Mouse (Mus musculus) MEL (cell line): ENCODE measurements around the gene Rnf213. TPM values are rescaled to one million over a fixed set of nuclear protein-coding genes. Genes with fewer than 3 reads are reported as not detected.

Source experiments
- DNase-seq: peaks from one replicate; pipeline ENCODE4 v3.0.0; 2011; ENCODE audit warnings: low read depth, low spot score
- H3K27ac ChIP-seq: 2 replicates; pipeline ENCODE4 v1.5.1; 2012; ENCODE audit warnings: low read depth, mild to moderate bottlenecking, control low read depth, low read length, moderate library complexity; ENCODE audit not compliant: control insufficient read depth
- H3K27me3 ChIP-seq, 2 experiments: fragments of 150-350 bp in 1 of 2; sonication (generic) in 1 of 2; 2 replicates each; pipeline ENCODE4 v1.6.1; 2012; ENCODE audit warnings: low read length in 2 of 2, mild to moderate bottlenecking in 2 of 2, improper control_type of control experiment in 1 of 2, moderate library complexity in 1 of 2; ENCODE audit not compliant: insufficient read depth in 2 of 2, control insufficient read depth in 1 of 2
- H3K36me3 ChIP-seq, 2 experiments: 2 replicates each; pipeline ENCODE4 v1.6.1; 2012 to 2014; ENCODE audit warnings: low read length in 2 of 2, improper control_type of control experiment in 1 of 2, inconsistent platforms in 1 of 2, mild to moderate bottlenecking in 1 of 2; ENCODE audit not compliant: insufficient read depth in 2 of 2, control insufficient read depth in 1 of 2
- H3K4me1 ChIP-seq, 2 experiments: fragments of 150-350 bp in 1 of 2; sonication (generic) in 1 of 2; 2 replicates each; pipeline ENCODE4 v1.6.1; 2012; ENCODE audit warnings: low read length in 2 of 2, improper control_type of control experiment in 1 of 2, mild to moderate bottlenecking in 1 of 2; ENCODE audit not compliant: insufficient read depth in 2 of 2, control insufficient read depth in 1 of 2
- H3K4me3 ChIP-seq, 2 experiments: fragments of 150-350 bp in 1 of 2; sonication (generic) in 1 of 2; 2 replicates each; pipeline ENCODE4 v1.5.1; 2012; ENCODE audit warnings: low read depth in 2 of 2, low read length in 2 of 2, mild to moderate bottlenecking in 2 of 2, moderate library complexity in 2 of 2, control low read depth in 1 of 2, improper control_type of control experiment in 1 of 2; ENCODE audit not compliant: control insufficient read depth in 1 of 2, insufficient read depth in 1 of 2
- H3K79me2 ChIP-seq: 2 replicates; pipeline ENCODE4 v1.6.1; 2012; ENCODE audit warnings: mild to moderate bottlenecking, low read length, moderate library complexity; ENCODE audit not compliant: control insufficient read depth, poor library complexity, insufficient read depth
- H3K9ac ChIP-seq: 2 replicates; pipeline ENCODE4 v1.6.1; 2012; ENCODE audit warnings: low read depth, mild to moderate bottlenecking, control low read depth, low read length, moderate library complexity; ENCODE audit not compliant: control insufficient read depth, poor library complexity, severe bottlenecking
- H3K9me3 ChIP-seq: fragments of 150-350 bp; sonication (generic); replicated peaks from 2 replicates; pipeline ENCODE4 v1.6.1; 2012; ENCODE audit warnings: mild to moderate bottlenecking, low read length, improper control_type of control experiment, moderate library complexity; ENCODE audit not compliant: insufficient read depth
- BHLHE40 ChIP-seq: IDR thresholded peaks from 2 replicates; pipeline ENCODE4 v1.6.1; 2012; ENCODE audit warnings: low read depth, mild to moderate bottlenecking, inconsistent platforms, low read length, improper control_type of control experiment, borderline replicate concordance
- CHD1 ChIP-seq: IDR thresholded peaks from 2 replicates; pipeline ENCODE4 v1.6.1; 2012; ENCODE audit warnings: low read depth, mild to moderate bottlenecking, inconsistent platforms, low read length, improper control_type of control experiment
- CHD2 ChIP-seq: IDR thresholded peaks from 2 replicates; pipeline ENCODE4 v1.6.1; 2011; ENCODE audit warnings: low read length, improper control_type of control experiment
- CTCF ChIP-seq, 3 experiments: IDR thresholded peaks in 2 of 3; conservative IDR thresholded peaks in 1 of 3; 2 replicates each; pipeline ENCODE4 v1.5.1; 2011 to 2012; ENCODE audit warnings: low read length in 3 of 3, low read depth in 2 of 3, mild to moderate bottlenecking in 2 of 3, improper control_type of control experiment in 1 of 3, inconsistent platforms in 1 of 3, mixed read lengths in 1 of 3, moderate library complexity in 1 of 3; ENCODE audit not compliant: control insufficient read depth in 1 of 3, insufficient read depth in 1 of 3, poor library complexity in 1 of 3, severe bottlenecking in 1 of 3
- E2F4 ChIP-seq: IDR thresholded peaks from 2 replicates; pipeline ENCODE4 v1.6.1; 2011; ENCODE audit warnings: low read depth, low read length, improper control_type of control experiment, borderline replicate concordance
- ELF1 ChIP-seq: IDR thresholded peaks from 2 replicates; pipeline ENCODE4 v1.6.1; 2014; ENCODE audit warnings: low read depth, mild to moderate bottlenecking, inconsistent platforms, low read length, improper control_type of control experiment, moderate library complexity
- EP300 ChIP-seq, 2 experiments: IDR thresholded peaks; 2 replicates each; pipeline ENCODE4 v1.6.1; 2011; ENCODE audit warnings: improper control_type of control experiment in 2 of 2, low read length in 2 of 2, low read depth in 1 of 2, mild to moderate bottlenecking in 1 of 2
- ETS1 ChIP-seq: IDR thresholded peaks from 2 replicates; pipeline ENCODE4 v1.6.1; 2012; ENCODE audit warnings: low read depth, mild to moderate bottlenecking, inconsistent platforms, low read length, improper control_type of control experiment, moderate library complexity
- GABPA ChIP-seq: IDR thresholded peaks from 2 replicates; pipeline ENCODE4 v1.6.1; 2012; ENCODE audit warnings: low read depth, mild to moderate bottlenecking, inconsistent platforms, low read length, improper control_type of control experiment, moderate library complexity
- GATA1 ChIP-seq: IDR thresholded peaks from 2 replicates; pipeline ENCODE4 v1.6.1; 2011; ENCODE audit warnings: low read depth, low read length, improper control_type of control experiment
- HCFC1 ChIP-seq: IDR thresholded peaks from 2 replicates; pipeline ENCODE4 v1.6.1; 2012; ENCODE audit warnings: low read depth, mild to moderate bottlenecking, inconsistent platforms, low read length, improper control_type of control experiment, moderate library complexity
- KAT2A ChIP-seq: conservative IDR thresholded peaks from 2 replicates; pipeline ENCODE4 v1.6.1; 2012; ENCODE audit warnings: low read depth, low read length, improper control_type of control experiment, inconsistent platforms
- MAFK ChIP-seq: IDR thresholded peaks from 2 replicates; pipeline ENCODE4 v1.6.1; 2011; ENCODE audit warnings: low read depth, mild to moderate bottlenecking, low read length, improper control_type of control experiment, borderline replicate concordance
- MAZ ChIP-seq: IDR thresholded peaks from 2 replicates; pipeline ENCODE4 v1.6.1; 2012; ENCODE audit warnings: low read depth, mild to moderate bottlenecking, inconsistent platforms, low read length, improper control_type of control experiment
- MXI1 ChIP-seq: IDR thresholded peaks from 2 replicates; pipeline ENCODE4 v1.6.1; 2011; ENCODE audit warnings: mild to moderate bottlenecking, low read depth, low read length, improper control_type of control experiment
- MYB ChIP-seq: IDR thresholded peaks from 2 replicates; pipeline ENCODE4 v1.6.1; 2011; ENCODE audit warnings: mild to moderate bottlenecking, low read depth, low read length, improper control_type of control experiment
- MYC ChIP-seq: IDR thresholded peaks from 2 replicates; pipeline ENCODE4 v1.6.1; 2011; ENCODE audit warnings: low read depth, mild to moderate bottlenecking, low read length, improper control_type of control experiment, moderate library complexity
- NRF1 ChIP-seq: IDR thresholded peaks from 2 replicates; pipeline ENCODE4 v1.6.1; 2014; ENCODE audit warnings: low read depth, mild to moderate bottlenecking, inconsistent platforms, low read length, improper control_type of control experiment, moderate library complexity; ENCODE audit not compliant: poor library complexity, insufficient read depth, severe bottlenecking
- POLR2A ChIP-seq, 2 experiments: IDR thresholded peaks; 2 replicates each; pipeline ENCODE4 v1.6.1; 2011 to 2012; ENCODE audit warnings: low read length in 2 of 2, mild to moderate bottlenecking in 2 of 2, control low read depth in 1 of 2, improper control_type of control experiment in 1 of 2, low read depth in 1 of 2, moderate library complexity in 1 of 2; ENCODE audit not compliant: control insufficient read depth in 1 of 2, insufficient read depth in 1 of 2, poor library complexity in 1 of 2
- POLR2AphosphoS2 ChIP-seq: IDR thresholded peaks from 2 replicates; pipeline ENCODE4 v1.6.1; 2011; ENCODE audit warnings: low read length, improper control_type of control experiment
- RCOR1 ChIP-seq: IDR thresholded peaks from 2 replicates; pipeline ENCODE4 v1.6.1; 2012; ENCODE audit warnings: low read depth, mild to moderate bottlenecking, inconsistent platforms, low read length, improper control_type of control experiment
- SMC3 ChIP-seq: IDR thresholded peaks from 2 replicates; pipeline ENCODE4 v1.6.1; 2011; ENCODE audit warnings: low read depth, low read length, improper control_type of control experiment
- TAL1 ChIP-seq: IDR thresholded peaks from 2 replicates; pipeline ENCODE4 v1.6.1; 2012; ENCODE audit warnings: mild to moderate bottlenecking, inconsistent platforms, low read length, moderate library complexity, mixed read lengths
- TBP ChIP-seq: IDR thresholded peaks from 2 replicates; pipeline ENCODE4 v1.8.0; 2011; ENCODE audit warnings: low read depth, low read length, improper control_type of control experiment
- TCF12 ChIP-seq: IDR thresholded peaks from 2 replicates; pipeline ENCODE4 v1.6.1; 2014; ENCODE audit warnings: low read depth, mild to moderate bottlenecking, inconsistent platforms, low read length, improper control_type of control experiment, moderate library complexity
- USF1 ChIP-seq: IDR thresholded peaks from 2 replicates; pipeline ENCODE4 v1.6.1; 2014; ENCODE audit warnings: low read depth, mild to moderate bottlenecking, inconsistent platforms, low read length, improper control_type of control experiment, moderate library complexity
- USF2 ChIP-seq, 2 experiments: IDR thresholded peaks; 2 replicates each; pipeline ENCODE4 v1.6.1; 2011 to 2012; ENCODE audit warnings: improper control_type of control experiment in 2 of 2, low read length in 2 of 2, borderline replicate concordance in 1 of 2, inconsistent platforms in 1 of 2, low read depth in 1 of 2, mild to moderate bottlenecking in 1 of 2; ENCODE audit not compliant: insufficient read depth in 1 of 2
- ZC3H11A ChIP-seq: IDR thresholded peaks from 2 replicates; pipeline ENCODE4 v1.6.1; 2012; ENCODE audit warnings: low read depth, mild to moderate bottlenecking, inconsistent platforms, low read length, improper control_type of control experiment
- ZKSCAN1 ChIP-seq: IDR thresholded peaks from 2 replicates; pipeline ENCODE4 v1.6.1; 2012; ENCODE audit warnings: low read depth, mild to moderate bottlenecking, inconsistent platforms, low read length, improper control_type of control experiment, moderate library complexity
- polyA plus RNA-seq, 2 experiments: library from polyadenylated mRNA; stranded (reverse) in 1 of 2; unstranded in 1 of 2; fragments of >175 nt in 1 of 2; fragments of >200 nt in 1 of 2; gene quantifications; 2 replicates each; pipeline versions ENCODE4 v1.2.1 to v1.2.4; 2012; ENCODE audit warnings: low replicate concordance in 2 of 2, low read depth in 1 of 2; ENCODE audit not compliant: insufficient read length in 2 of 2, insufficient read depth in 1 of 2, missing spikeins in 1 of 2
- total RNA-seq: library from RNA; depleted of rRNA; stranded (reverse); fragments of 300-350 nt; gene quantifications from 2 replicates; pipeline ENCODE4 v1.2.3, GENCODE M21; 2012

Gene Rnf213
- total and polyA plus RNA-seq, 3 experiments: 10.7 to 11.6 TPM; not detected in 1

GRCm38 (mm10) chr11:119390271-119391231 lies 2.3 kb upstream of the Rnf213 start (continued):
- TF ChIP-seq MAZ (no peak), SMC3 (no peak; the same call in 1 of the 2 replicates), BHLHE40 (no peak), MXI1 (0 out of 2 replicates have a peak, but pooled peaks have one; percentile 2), TBP (no peak), ZC3H11A (no peak), MAFK (no peak), MYB (0 out of 2 replicates have a peak, but pooled peaks have one; percentile 6), KAT2A (no peak), EP300 (IDR thresholded peaks at IDR 0.05; ENCODE audit: low read depth in 1 of 2, low read length in 2 of 2) (no peak), ETS1 (0 out of 2 replicates have a peak, but pooled peaks have one; percentile 17), CTCF (IDR thresholded peaks at IDR 0.05 in 2 of 3, conservative IDR thresholded peaks at IDR 0.05 in 1 of 3; ENCODE audit: control insufficient read depth in 1 of 3, insufficient read depth in 1 of 3, low read depth in 2 of 3, low read length in 3 of 3, poor library complexity in 1 of 3, severe bottlenecking in 1 of 3) (peak in 1 of 3 experiments; percentile 21; a peak in 1 of 6 replicates), TCF12 (0 out of 2 replicates have a peak, but pooled peaks have one; percentile 6), CHD2 (no peak), POLR2AphosphoS2 (no peak)

DNA sequence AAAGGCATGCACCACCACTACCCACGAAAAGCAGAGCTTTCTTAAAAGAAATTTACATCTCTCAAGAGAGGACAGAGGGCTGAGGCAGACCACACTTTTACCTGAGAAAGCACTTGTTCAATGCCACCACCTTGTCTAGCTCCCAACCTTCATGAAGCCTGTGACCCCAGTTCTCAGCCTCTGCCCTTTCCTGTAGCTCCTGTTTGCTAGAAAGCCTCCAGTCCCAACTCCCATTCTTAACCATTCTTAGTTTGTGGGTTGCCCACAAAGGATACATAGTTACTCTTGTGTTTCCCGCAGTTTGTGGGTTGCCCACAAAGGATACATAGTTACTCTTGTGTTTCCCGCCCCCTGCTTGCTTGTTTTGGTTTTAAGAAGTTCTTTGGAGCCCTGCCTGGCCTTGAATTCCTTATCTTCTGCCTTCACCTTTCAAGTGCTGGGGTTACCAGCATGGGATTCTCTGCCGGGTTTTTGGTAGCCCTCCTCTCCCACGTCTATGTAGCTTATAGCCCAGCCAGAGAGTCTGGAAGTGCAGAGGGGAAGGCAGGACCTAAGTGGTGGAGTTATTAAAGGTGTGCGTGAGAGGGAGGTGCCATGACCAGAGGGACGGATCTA lies 1.4 kb upstream of the Rnf213 start:
- Histone ChIP-seq H3K9me3 (no peaks in the 10 kb centered on the region), H3K27ac (peak overlapping the region; percentile 40), H3K79me2 (no peaks in the 10 kb centered on the region; the same call in 1 of the 2 replicates), H3K27me3 (peaks cover 5 to 6% of the 10 kb centered on the region in 2 experiments), H3K4me3 (peak overlapping the region; percentile 80 to 84), H3K9ac (peak overlapping the region; percentile 71), H3K4me1 (peaks cover 6 to 25% of the 10 kb centered on the region in 2 experiments), H3K36me3 (peaks cover 0 to 5% of the 10 kb centered on the region in 2 experiments; a peak in 1 of 4 replicates)
- peak; percentile 89 for DNase-seq
- TF ChIP-seq HCFC1 (no peak), MYB (no peak), TBP (no peak), USF1 (no peak), SMC3 (no peak), MYC (no peak), ETS1 (no peak), ZKSCAN1 (no peak), E2F4 (peak; percentile 59; the same call in 1 of the 2 replicates), EP300 (IDR thresholded peaks at IDR 0.05; ENCODE audit: low read depth in 1 of 2, low read length in 2 of 2) (peak; percentile 3 to 11; a peak in 1 of 4 replicates), GABPA (no peak), NRF1 (no peak), ZC3H11A (no peak), ELF1 (no peak; the same call in 1 of the 2 replicates), CTCF (IDR thresholded peaks at IDR 0.05 in 2 of 3, conservative IDR thresholded peaks at IDR 0.05 in 1 of 3; ENCODE audit: control insufficient read depth in 1 of 3, insufficient read depth in 1 of 3, low read depth in 2 of 3, low read length in 3 of 3, poor library complexity in 1 of 3, severe bottlenecking in 1 of 3) (no peak), RCOR1 (no peak), POLR2A (IDR thresholded peaks at IDR 0.05; ENCODE audit: control insufficient read depth in 1 of 2, insufficient read depth in 1 of 2, low read depth in 1 of 2, low read length in 2 of 2, poor library complexity in 1 of 2) (no peak), CHD1 (no peak), CHD2 (no peak), TCF12 (peak; percentile 52; the same call in 1 of the 2 replicates), USF2 (IDR thresholded peaks at IDR 0.05; ENCODE audit: borderline replicate concordance in 1 of 2, insufficient read depth in 1 of 2, low read depth in 1 of 2, low read length in 2 of 2) (no peak), MAFK (no peak), GATA1 (peak; percentile 68), TAL1 (peak; percentile 79)
